30 mouse cellular contexts compared by ENCODE assay signal in the genomic region with DNA sequence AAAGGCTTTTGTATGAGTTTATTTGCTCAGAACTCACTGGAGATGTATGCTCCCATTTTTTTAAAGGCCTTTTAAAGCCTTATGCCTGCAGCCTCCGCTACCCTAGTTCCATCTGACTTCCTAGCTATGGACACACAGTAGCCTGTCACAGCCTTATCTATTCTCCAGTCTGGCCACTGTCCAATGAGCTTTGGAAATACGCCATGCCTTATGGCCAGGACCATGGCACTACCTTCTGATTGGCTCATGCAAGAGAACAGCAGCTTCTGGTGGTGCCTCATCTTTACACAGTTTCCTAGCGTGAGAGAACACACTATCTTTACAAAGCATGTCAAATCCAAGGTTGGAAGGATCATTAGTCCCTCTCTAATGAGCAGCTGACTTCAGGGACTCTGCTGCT.
DNase-seq lines count a peak whose midpoint lies in the region; ATAC-seq and TF ChIP-seq lines count a peak whose summit lies in the region.
"Had no signal": no experiment of that assay in that cellular context is flagged by ENCODE, and none has a peak within 500 bp of the region (broad histone marks: within the 10 kb centered on the region; RNA-seq: fewer than 3 reads in every experiment).

No protein-coding gene starts in this region.

- no peak overlapping the region for H3K4me2 ChIP-seq in midbrain, postnatal 0 days (ENCODE audit: low read depth, low read length, poor library complexity, severe bottlenecking)
- H3K4me2 ChIP-seq: embryonic facial prominence, embryonic 13.5 days; heart, embryonic 12.5 days; hindbrain, embryonic 14.5 days; kidney, embryonic 15.5 days; midbrain, embryonic 15.5 days; neural tube, embryonic 12.5 days had no signal

- intact Hi-C loops in left cerebral cortex, adult 2 months (cut with DNase I), result no loop called here

- no peak overlapping the region for H3K4me3 ChIP-seq in midbrain, postnatal 0 days (ENCODE audit: low read depth, low read length)
- no peak overlapping the region for H3K4me3 ChIP-seq in midbrain, embryonic 10.5 days
- no peak overlapping the region for H3K4me3 ChIP-seq in left cerebral cortex, adult 2 months
- H3K4me3 ChIP-seq: embryonic facial prominence, embryonic 13.5 days; forebrain, embryonic 10.5 days; gastrocnemius, adult 2 months; heart, adult 2 months; heart, embryonic 12.5 days; kidney, embryonic 15.5 days; midbrain, embryonic 15.5 days; neural tube, embryonic 12.5 days had no signal

- 58% methylated on average over 3 of the region's 3 CpGs for WGBS in midbrain, postnatal 0 days
- 74% methylated on average over 3 of the region's 3 CpGs for WGBS in midbrain, embryonic 10.5 days

- no peaks in the 10 kb centered on the region for H3K27me3 ChIP-seq in midbrain, postnatal 0 days (ENCODE audit: insufficient read depth, low read length)
- no peaks in the 10 kb centered on the region for H3K27me3 ChIP-seq in midbrain, embryonic 10.5 days (ENCODE audit: low read depth, poor library complexity, severe bottlenecking)
- H3K27me3 ChIP-seq: embryonic facial prominence, embryonic 13.5 days; heart, embryonic 12.5 days; kidney, embryonic 15.5 days; midbrain, embryonic 15.5 days; neural tube, embryonic 12.5 days had no signal

- no peak overlapping the region for H3K27ac ChIP-seq in midbrain, postnatal 0 days (ENCODE audit: low read depth, low read length)
- no peak overlapping the region for H3K27ac ChIP-seq in midbrain, embryonic 10.5 days (replicated peaks)
- no peak overlapping the region for H3K27ac ChIP-seq in left cerebral cortex, adult 2 months
- H3K27ac ChIP-seq: embryonic facial prominence, embryonic 13.5 days; forebrain, embryonic 10.5 days; gastrocnemius, adult 2 months; heart, adult 2 months; hindbrain, embryonic 14.5 days; kidney, embryonic 15.5 days; liver, embryonic 14.5 days; midbrain, embryonic 15.5 days; neural tube, embryonic 12.5 days; stomach, postnatal 0 days had no signal

- H3K9me3 ChIP-seq in midbrain, postnatal 0 days (ENCODE audit: low read length), result no peaks in the 10 kb centered on the region
- no peaks in the 10 kb centered on the region for H3K9me3 ChIP-seq in midbrain, embryonic 10.5 days (replicated peaks)
- H3K9me3 ChIP-seq: embryonic facial prominence, embryonic 13.5 days; forebrain, embryonic 10.5 days; heart, embryonic 12.5 days; kidney, embryonic 15.5 days; midbrain, embryonic 15.5 days; neural tube, embryonic 12.5 days had no signal

- DNase-seq in midbrain, postnatal 0 days (ENCODE audit: low spot score), result peak; percentile 45
- DNase-seq in midbrain, embryonic 10.5 days (ENCODE audit: low spot score), result no peak
- DNase-seq in cerebellum, adult 18-20 months, result peak; percentile 30 to 33
- peak; percentile 86 to 90 for DNase-seq in cerebellum, postnatal 10 days
- no peak for DNase-seq in gastrocnemius, postnatal 10 days
- DNase-seq in left cerebral cortex, adult 2 months (ENCODE audit: extremely low spot score in 1 of 2, low spot score in 2 of 2), result no peak
- DNase-seq in adrenal gland, adult 8-10 months, result no peak
- DNase-seq: adrenal gland, postnatal 25 days; gastrocnemius, adult 2 months; heart, adult 2 months; heart, postnatal 4 days; kidney, adult 11 months; kidney, postnatal 25 days; liver; lung, adult 2 months; lung, postnatal 10 days; right cerebral cortex, postnatal 4 days; thymus, postnatal 4 days had no signal

- no peak for TF ChIP-seq CTCF in midbrain, postnatal 0 days (IDR thresholded peaks at IDR 0.05)
- TF ChIP-seq CTCF in left cerebral cortex, adult 2 months (IDR thresholded peaks at IDR 0.05), result no peak

- no peaks in the 10 kb centered on the region for H3K36me3 ChIP-seq in midbrain, postnatal 0 days (ENCODE audit: insufficient read depth, low read length)
- H3K36me3 ChIP-seq in midbrain, embryonic 10.5 days, result no peaks in the 10 kb centered on the region
- H3K36me3 ChIP-seq: embryonic facial prominence, embryonic 13.5 days; forebrain, embryonic 10.5 days; heart, embryonic 12.5 days; kidney, embryonic 15.5 days; midbrain, embryonic 15.5 days; neural tube, embryonic 12.5 days had no signal

- no peaks in the 10 kb centered on the region for H3K4me1 ChIP-seq in midbrain, postnatal 0 days (ENCODE audit: insufficient read depth, low read length)
- H3K4me1 ChIP-seq in midbrain, embryonic 10.5 days, result no peaks in the 10 kb centered on the region
- H3K4me1 ChIP-seq: embryonic facial prominence, embryonic 13.5 days; forebrain, embryonic 10.5 days; heart, embryonic 12.5 days; kidney, embryonic 15.5 days; midbrain, embryonic 15.5 days; neural tube, embryonic 12.5 days had no signal

- H3K9ac ChIP-seq in midbrain, postnatal 0 days (replicated peaks; ENCODE audit: low read length, poor library complexity, severe bottlenecking), result no peak overlapping the region
- H3K9ac ChIP-seq: embryonic facial prominence, embryonic 13.5 days; heart, embryonic 12.5 days; hindbrain, embryonic 14.5 days; kidney, embryonic 15.5 days; liver, embryonic 14.5 days; midbrain, embryonic 15.5 days; neural tube, embryonic 12.5 days had no signal

- no peak for ATAC-seq in midbrain, postnatal 0 days (ENCODE audit: low FRiP score)
- ATAC-seq: CD4-positive, CD25-positive, alpha-beta regulatory T cell, adult 4 months; forebrain, embryonic 16.5 days; inflammation-experienced regulatory T-cells, adult 6 months; midbrain, embryonic 15.5 days had no signal

Comparison
In these comparisons a context has a peak if more than half of its experiments do, and no peak if none do; other contexts are left out.
1. DNase-seq: peak in midbrain, postnatal 0 days (single experiment), cerebellum, adult 18-20 months (2 of 2) and cerebellum, postnatal 10 days (2 of 2); none in midbrain, embryonic 10.5 days (single experiment), gastrocnemius, postnatal 10 days (single experiment), left cerebral cortex, adult 2 months (0 of 2) and adrenal gland, adult 8-10 months (single experiment).